Mouse (Mus musculus) testis, adult 2 months (tissue): ENCODE data around the gene Tmem108.

Source experiments
- CTCF ChIP-seq: fragments of 200-500 bp; IDR thresholded peaks from 2 replicates; pipeline ENCODE4 v1.5.1; 2012; ENCODE audit warnings: low read depth, mild to moderate bottlenecking, inconsistent platforms, low read length, moderate library complexity; ENCODE audit not compliant: control insufficient read depth, insufficient read depth, insufficient replicate concordance
- POLR2A ChIP-seq: fragments of 200-500 bp; IDR thresholded peaks from 2 replicates; pipeline ENCODE4 v1.6.1; 2012; ENCODE audit warnings: low read depth, mild to moderate bottlenecking, inconsistent platforms, low read length, moderate library complexity; ENCODE audit not compliant: control insufficient read depth

GRCm38 (mm10) chr9:103687130-103687529 lies 74.5 kb downstream of the Tmem108 start:
- no peak for TF ChIP-seq POLR2A
- TF ChIP-seq CTCF, result no peak
